Mouse (Mus musculus) ES-Bruce4 (cell line): ENCODE results near the gene L3mbtl3.

Source experiments
- CTCF ChIP-seq: IDR thresholded peaks from one replicate; pipeline ENCODE4 v1.8.1; 2011; ENCODE audit warnings: low read depth, low read length
- EP300 ChIP-seq: IDR thresholded peaks from 2 replicates; pipeline ENCODE4 v1.6.1; 2011; ENCODE audit warnings: low read depth, low read length; ENCODE audit not compliant: insufficient read depth
- POLR2A ChIP-seq: IDR thresholded peaks from one replicate; pipeline ENCODE4 v1.8.1; 2011; ENCODE audit warnings: low read length; ENCODE audit not compliant: insufficient read depth

DNA sequence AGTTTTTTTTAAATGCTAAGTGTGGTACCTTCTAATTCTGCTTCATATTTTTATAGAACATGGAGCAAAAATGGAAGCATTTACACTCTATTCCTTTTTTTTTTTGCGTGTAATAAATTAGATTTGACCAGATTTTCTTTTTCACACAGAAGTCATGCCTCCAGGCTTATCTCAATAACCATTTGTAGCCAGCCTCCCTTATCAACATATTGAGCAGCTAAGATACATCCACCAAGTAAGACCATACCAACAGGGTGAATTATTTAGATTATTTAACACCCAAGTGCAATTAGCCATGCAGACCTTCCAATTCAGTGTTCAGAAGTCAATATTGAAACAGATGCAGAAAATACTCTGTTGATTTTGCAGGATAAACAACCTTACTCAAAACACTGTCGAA is 10.8 kb downstream of the L3mbtl3 start:
- TF ChIP-seq POLR2A (no peak), CTCF (no peak), EP300 (no peak)
